Mouse (Mus musculus): Measurements from ENCODE around the gene Slco4a1.

GRCm38 (mm10) chr2:180473080-180473440 lies 17.0 kb downstream of the Slco4a1 start:
- TF ChIP-seq CTCF (IDR thresholded peaks at IDR 0.05; ENCODE audit: control insufficient read depth, insufficient read depth, low read length) (peak; percentile 48), POLR2A (IDR thresholded peaks at IDR 0.05; ENCODE audit: borderline replicate concordance, control insufficient read depth, low read depth, low read length) (no peak)

Data from bone marrow, adult 2 months (tissue).